Mouse (Mus musculus) lung, adult 2 months (tissue): Measurements from ENCODE around the gene Golt1b. TPM values are rescaled to one million over a fixed set of nuclear protein-coding genes. Genes with fewer than 3 reads are reported as not detected.

Experiments
- DNase-seq: peaks from one replicate; pipeline ENCODE4 v3.0.0; 2022
- H3K4me1 ChIP-seq: fragments of 200-500 bp; 2 replicates; pipeline ENCODE4 v1.6.1; 2011; ENCODE audit warnings: low read length; ENCODE audit not compliant: control insufficient read depth, insufficient read depth
- H3K4me3 ChIP-seq: fragments of 200-500 bp; replicated peaks from 2 replicates; pipeline ENCODE3; 2011; ENCODE audit warnings: low read depth, mild to moderate bottlenecking, control low read depth, low read length; ENCODE audit errors: extremely low read depth
- CTCF ChIP-seq: fragments of 200-500 bp; IDR thresholded peaks from 2 replicates; pipeline ENCODE4 v1.5.1; 2011; ENCODE audit warnings: mild to moderate bottlenecking, low read length, control low read depth; ENCODE audit not compliant: insufficient read depth
- POLR2A ChIP-seq: fragments of 200-500 bp; IDR thresholded peaks from 2 replicates; pipeline ENCODE4 v1.6.1; 2011; ENCODE audit warnings: low read depth, mild to moderate bottlenecking, control low read depth, low read length, borderline replicate concordance; ENCODE audit errors: extremely low read depth
- WGBS: fragments of 180-500 bp; shearing (Covaris S2); methylation state at CpG from one replicate; pipeline ENCODE4 v1.1.7; 2018; 5-methylcytosine and 5-hydroxymethylcytosine counted together
- polyA plus RNA-seq: library from polyadenylated mRNA; depleted of rRNA; stranded (reverse); fragments of >200 nt; gene quantifications from 2 replicates; pipeline ENCODE4 v1.2.3, GENCODE M21; 2012; rRNA removed

Golt1b gene
- polyA plus RNA-seq, 1 experiment, result 10.1 TPM

GRCm38 (mm10) chr6:142412906-142413491, 26.0 kb downstream of the Golt1b start, which contains the start of gene Spx:
Gene Spx (plus strand): TSS chr6:142413441.
- 63% methylated on average over 11 of the region's 11 CpGs for WGBS

GRCm38 (mm10) chr6:142413845-142414244, 26.8 kb downstream of the Golt1b start:
- DNase-seq, result no peak
- 21% methylated on average over 12 of the region's 12 CpGs for WGBS
- no peak for TF ChIP-seq POLR2A
- TF ChIP-seq CTCF, result no peak
- H3K4me1 ChIP-seq, result no peaks in the 10 kb centered on the region
- H3K4me3 ChIP-seq, result no peak overlapping the region

More at GRCm38 (mm10) chr6:142412906-142413491, 26.0 kb downstream of the Golt1b start, which contains the start of gene Spx:
- no peak for DNase-seq
- Histone ChIP-seq H3K4me3 (no peak within 1 kb of the TSS), H3K4me1 (no peaks in the 10 kb centered on the region)
- TF ChIP-seq POLR2A, result no peak
- no peak for TF ChIP-seq CTCF

GRCm38 (mm10) chr6:142414597-142414996, 27.6 kb downstream of the Golt1b start:
- TF ChIP-seq POLR2A (no peak), CTCF (no peak)
- DNase-seq, result no peak
- WGBS, result 4% methylated on average over 24 of the region's 24 CpGs
- no peaks in the 10 kb centered on the region for H3K4me1 ChIP-seq
- H3K4me3 ChIP-seq, result no peak overlapping the region

GRCm38 (mm10) chr6:142424976-142425375, 38.0 kb downstream of the Golt1b start:
- H3K4me1 ChIP-seq, result no peaks in the 10 kb centered on the region
- TF ChIP-seq POLR2A, result no peak
- TF ChIP-seq CTCF, result no peak
- no peak for DNase-seq
- no peak overlapping the region for H3K4me3 ChIP-seq
- WGBS, result 61% methylated on average over 7 of the region's 7 CpGs

- no peak overlapping the region for H3K4me3 ChIP-seq
- no peak for DNase-seq
- no peak for TF ChIP-seq POLR2A
- TF ChIP-seq CTCF, result no peak
- H3K4me1 ChIP-seq, result no peaks in the 10 kb centered on the region
Observed at GRCm38 (mm10) chr6:142429072-142429471, 42.1 kb downstream of the Golt1b start.

GRCm38 (mm10) chr6:142451381-142451780, 64.4 kb downstream of the Golt1b start:
- WGBS, result 61% methylated on average over 12 of the region's 12 CpGs
- H3K4me1 ChIP-seq, result no peaks in the 10 kb centered on the region
- TF ChIP-seq POLR2A (no peak), CTCF (no peak)
- H3K4me3 ChIP-seq, result no peak overlapping the region
- no peak for DNase-seq

- Histone ChIP-seq H3K4me3 (no peak overlapping the region), H3K4me1 (no peaks in the 10 kb centered on the region)
- TF ChIP-seq CTCF (no peak), POLR2A (no peak)
- no peak for DNase-seq
- 52% methylated on average over 2 of the region's 2 CpGs for WGBS
Observed at GRCm38 (mm10) chr6:142453311-142453710, 66.3 kb downstream of the Golt1b start.

Other genes starting within 250 kb of the Golt1b start
- gene Slco1a6, start 178.7 kb upstream of the Golt1b start, polyA plus RNA-seq, result not detected in 2 replicates
- gene Iapp, start 88.8 kb upstream of the Golt1b start, polyA plus RNA-seq, result 0.15 TPM in 1 of 2 replicates, not detected in the other
- gene Slco1a5, start 64.2 kb upstream of the Golt1b start, polyA plus RNA-seq, result 0.18 and 0.20 TPM in 2 replicates
- gene Pyroxd1, start 41.6 kb upstream of the Golt1b start, polyA plus RNA-seq, result 4.1 TPM in 2 replicates
- gene Recql, start 134 bp upstream of the Golt1b start, polyA plus RNA-seq, result 5.7 and 10.3 TPM in 2 replicates
- 0.65 and 0.92 TPM in 2 replicates for gene Spx, start 26.2 kb downstream of the Golt1b start, polyA plus RNA-seq
- 0.18 and 1.3 TPM in 2 replicates for gene Gys2, start 85.9 kb downstream of the Golt1b start, polyA plus RNA-seq
- gene Ldhb, start 120.7 kb downstream of the Golt1b start, polyA plus RNA-seq, result 138 and 224 TPM in 2 replicates
- 7.8 and 8.1 TPM in 2 replicates for gene Kcnj8, start 184.4 kb downstream of the Golt1b start, polyA plus RNA-seq